Mouse (Mus musculus): ENCODE data around the gene Gm6583. TPM values are rescaled to one million over a fixed set of nuclear protein-coding genes. Genes with fewer than 3 reads are reported as not detected.
A peak's percentile ranks its signal among the peaks of the same experiment; 100 is the strongest.

Gm6583 gene
- total RNA-seq (2015; ENCODE audit: low replicate concordance): not detected in 2 replicates
- total RNA-seq (2017; ENCODE audit: low replicate concordance): not detected in 2 replicates

GRCm38 (mm10) chr5:112355910-112356309 is at the start of gene Gm6583:
Gene Gm6583 (minus strand): TSS chr5:112356033.
- 0 out of 2 replicates have a peak, but pooled peaks have one; percentile 45 for ATAC-seq (replicated peaks; ENCODE audit: low FRiP score, poor library complexity, severe bottlenecking)

GRCm38 (mm10) chr5:112402437-112402836 is 46.6 kb upstream of the Gm6583 start:
- no peak for ATAC-seq (replicated peaks; ENCODE audit: low FRiP score, poor library complexity, severe bottlenecking)

GRCm38 (mm10) chr5:112399284-112399683 is 43.5 kb upstream of the Gm6583 start:
- no peak for ATAC-seq (replicated peaks; ENCODE audit: low FRiP score, poor library complexity, severe bottlenecking)

GRCm38 (mm10) chr5:112396066-112396465 is 40.2 kb upstream of the Gm6583 start:
- ATAC-seq (replicated peaks; ENCODE audit: low FRiP score, poor library complexity, severe bottlenecking): no peak

GRCm38 (mm10) chr5:112394779-112395443 is 39.1 kb upstream of the Gm6583 start, which contains the start of gene Asphd2:
Gene Asphd2 (minus strand): TSS chr5:112394866.
- no peak for ATAC-seq (replicated peaks; ENCODE audit: low FRiP score, poor library complexity, severe bottlenecking)

- no peak for ATAC-seq (replicated peaks; ENCODE audit: low FRiP score, poor library complexity, severe bottlenecking)
Measured at GRCm38 (mm10) chr5:112394415-112394763, 38.6 kb upstream of the Gm6583 start.

GRCm38 (mm10) chr5:112393741-112394414 is 38.0 kb upstream of the Gm6583 start:
- ATAC-seq (replicated peaks; ENCODE audit: low FRiP score, poor library complexity, severe bottlenecking): no peak

- no peak for ATAC-seq (replicated peaks; ENCODE audit: low FRiP score, poor library complexity, severe bottlenecking)
Measured at GRCm38 (mm10) chr5:112391676-112392323, 36.0 kb upstream of the Gm6583 start.

- ATAC-seq (replicated peaks; ENCODE audit: low FRiP score, poor library complexity, severe bottlenecking): no peak
Measured at GRCm38 (mm10) chr5:112391002-112391401, 35.2 kb upstream of the Gm6583 start.

- ATAC-seq (replicated peaks; ENCODE audit: low FRiP score, poor library complexity, severe bottlenecking): no peak
Measured at GRCm38 (mm10) chr5:112389352-112389751, 33.5 kb upstream of the Gm6583 start.

GRCm38 (mm10) chr5:112385973-112386372 is 30.1 kb upstream of the Gm6583 start:
- ATAC-seq (replicated peaks; ENCODE audit: low FRiP score, poor library complexity, severe bottlenecking): peak; percentile 31; the same call in 1 of the 2 replicates

- ATAC-seq (replicated peaks; ENCODE audit: low FRiP score, poor library complexity, severe bottlenecking): no peak
Measured at GRCm38 (mm10) chr5:112384805-112385472, 29.1 kb upstream of the Gm6583 start.

GRCm38 (mm10) chr5:112382641-112383330 is 27.0 kb upstream of the Gm6583 start:
- ATAC-seq (replicated peaks; ENCODE audit: low FRiP score, poor library complexity, severe bottlenecking): no peak

GRCm38 (mm10) chr5:112382042-112382441 is 26.2 kb upstream of the Gm6583 start:
- no peak for ATAC-seq (replicated peaks; ENCODE audit: low FRiP score, poor library complexity, severe bottlenecking)

- ATAC-seq (replicated peaks; ENCODE audit: low FRiP score, poor library complexity, severe bottlenecking): 0 out of 2 replicates have a peak, but pooled peaks have one; percentile 45
Measured at GRCm38 (mm10) chr5:112381154-112381553, 25.3 kb upstream of the Gm6583 start.

- no peak for ATAC-seq (replicated peaks; ENCODE audit: low FRiP score, poor library complexity, severe bottlenecking)
Measured at GRCm38 (mm10) chr5:112378716-112379115, 22.9 kb upstream of the Gm6583 start.

GRCm38 (mm10) chr5:112377380-112377779 is 21.5 kb upstream of the Gm6583 start:
- ATAC-seq (replicated peaks; ENCODE audit: low FRiP score, poor library complexity, severe bottlenecking): no peak

- no peak for ATAC-seq (replicated peaks; ENCODE audit: low FRiP score, poor library complexity, severe bottlenecking)
Measured at GRCm38 (mm10) chr5:112376111-112376510, 20.3 kb upstream of the Gm6583 start.

- no peak for ATAC-seq (replicated peaks; ENCODE audit: low FRiP score, poor library complexity, severe bottlenecking)
Measured at GRCm38 (mm10) chr5:112371933-112372332, 16.1 kb upstream of the Gm6583 start.

Data from erythroblast, adult 5-6 weeks (primary cell).